17 mouse cellular contexts compared by ENCODE assay signal in the genomic region with DNA sequence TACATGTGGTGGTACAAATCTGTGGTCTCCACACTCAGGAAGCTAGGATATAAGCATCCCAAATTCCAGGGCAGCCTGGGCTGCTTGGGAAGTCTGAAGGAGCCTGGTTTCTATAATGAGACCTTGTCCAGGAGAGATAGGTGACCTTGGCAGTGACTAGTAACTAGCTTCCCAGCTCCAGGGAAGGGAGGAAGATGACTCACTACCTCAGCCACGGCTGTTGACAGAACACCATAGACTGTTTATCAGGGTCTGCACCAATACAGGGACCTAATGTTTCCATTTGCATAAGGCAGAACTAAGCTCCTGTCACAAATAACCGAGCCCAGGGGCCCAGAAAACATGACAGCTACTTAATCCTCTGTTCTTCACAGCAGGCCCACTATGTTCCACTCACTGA.
"Had no signal": no experiment of that assay in that cellular context is flagged by ENCODE, and none has a peak within 500 bp of the region (broad histone marks: within the 10 kb centered on the region; RNA-seq: fewer than 3 reads in every experiment).

No protein-coding gene starts in this region.

- H3K27ac ChIP-seq: limb, embryonic 12.5 days; limb, embryonic 15.5 days; liver, embryonic 14.5 days; midbrain, embryonic 13.5 days; neural tube, embryonic 13.5 days had no signal

- H3K36me3 ChIP-seq: midbrain, embryonic 13.5 days had no signal

- H3K4me3 ChIP-seq: limb, embryonic 12.5 days; limb, embryonic 15.5 days; midbrain, embryonic 13.5 days; myocyte; neural tube, embryonic 13.5 days had no signal

- H3K4me2 ChIP-seq: limb, embryonic 12.5 days; limb, embryonic 15.5 days; liver, embryonic 11.5 days; lung, embryonic 14.5 days; midbrain, embryonic 13.5 days; neural tube, embryonic 13.5 days had no signal

- H3K4me1 ChIP-seq: limb, embryonic 12.5 days; limb, embryonic 15.5 days; midbrain, embryonic 13.5 days; neural tube, embryonic 13.5 days had no signal

- ATAC-seq: liver, postnatal 0 days; midbrain, embryonic 13.5 days; midbrain, embryonic 16.5 days had no signal

- H3K9me3 ChIP-seq: limb, embryonic 15.5 days had no signal

- H3K27me3 ChIP-seq: limb, embryonic 12.5 days; limb, embryonic 15.5 days; midbrain, embryonic 13.5 days; neural tube, embryonic 13.5 days had no signal

- H3K9ac ChIP-seq: limb, embryonic 12.5 days; limb, embryonic 15.5 days; liver, embryonic 14.5 days; liver, postnatal 0 days; lung, embryonic 14.5 days; midbrain, embryonic 13.5 days; neural tube, embryonic 13.5 days had no signal

- DNase-seq: kidney, postnatal 14 days; kidney, postnatal 4 days; left cerebral cortex, postnatal 4 days; liver, postnatal 0 days; lung, embryonic 14.5 days; lung, postnatal 10 days; lung, postnatal 36 days; thymus, adult 18-20 months; thymus, postnatal 4 days had no signal
